Mouse (Mus musculus) hindbrain, postnatal 0 days (tissue): ENCODE measurements around the gene Pcdh7. TPM values are rescaled to one million over a fixed set of nuclear protein-coding genes. Genes with fewer than 3 reads are reported as not detected.

Source experiments
- ATAC-seq: fragments of 200-750 bp; cut with Nextera tagmentation; 2 replicates; pipeline ENCODE4 v1.8.0; 2017; ENCODE audit warnings: mild to moderate bottlenecking, moderate TSS enrichment, moderate library complexity
- DNase-seq: peaks from one replicate; pipeline ENCODE4 v3.0.0-alpha.2; 2015; ENCODE audit warnings: low spot score
- H3K27ac ChIP-seq: fragments of 300-500 bp; sonication (generic); 2 replicates; pipeline ENCODE4 v1.5.1; 2014; ENCODE audit warnings: mild to moderate bottlenecking
- H3K27me3 ChIP-seq: fragments of 300-500 bp; sonication (generic); 2 replicates; pipeline ENCODE4 v1.6.1; 2014; ENCODE audit warnings: low read length, mixed read lengths; ENCODE audit not compliant: insufficient read depth
- H3K36me3 ChIP-seq: fragments of 300-500 bp; sonication (generic); 2 replicates; pipeline ENCODE4 v1.6.1; 2014; ENCODE audit warnings: low read length, mixed read lengths; ENCODE audit not compliant: insufficient read depth
- H3K4me1 ChIP-seq: fragments of 300-500 bp; sonication (generic); 2 replicates; pipeline ENCODE4 v1.6.1; 2014; ENCODE audit warnings: antibody characterized with exemption, low read length, mixed read lengths; ENCODE audit not compliant: insufficient read depth
- H3K4me2 ChIP-seq: fragments of 300-500 bp; sonication (generic); 2 replicates; pipeline ENCODE4 v1.6.1; 2014; ENCODE audit warnings: low read depth, mild to moderate bottlenecking, low read length, moderate library complexity, mixed read lengths
- H3K4me3 ChIP-seq: fragments of 300-500 bp; sonication (generic); 2 replicates; pipeline ENCODE4 v1.5.1; 2014; ENCODE audit warnings: low read length
- H3K9ac ChIP-seq: fragments of 300-500 bp; sonication (generic); replicated peaks from 2 replicates; pipeline ENCODE4 v1.6.1; 2014; ENCODE audit warnings: mild to moderate bottlenecking, low read length, moderate library complexity, mixed read lengths
- H3K9me3 ChIP-seq: fragments of 300-500 bp; sonication (generic); 2 replicates; pipeline ENCODE4 v1.6.1; 2016; ENCODE audit warnings: low read length, mixed read lengths
- CTCF ChIP-seq: IDR thresholded peaks from 2 replicates; pipeline ENCODE4 v1.5.1; 2016; ENCODE audit warnings: antibody characterized with exemption, control low read depth, low read depth
- WGBS: fragments of 180-500 bp; shearing (Covaris S2); extraction: QIAGEN DNeasy Blood & Tissue Kit; methylation state at CpG from one replicate; pipeline ENCODE4 v1.1.7; 2014; 5-methylcytosine and 5-hydroxymethylcytosine counted together
- polyA plus RNA-seq: library from polyadenylated mRNA; unstranded; fragments of >200 nt; fragmentation: Nextera tagmentation; extraction: Ambion mirVana; gene quantifications from 2 replicates; pipeline ENCODE4 v1.2.1, GENCODE M21; 2015
- total RNA-seq: library from RNA; depleted of rRNA; stranded (reverse); fragments of >200 nt; gene quantifications from 2 replicates; pipeline ENCODE4 v1.2.3, GENCODE M21; 2014

Gene Pcdh7
- total and polyA plus RNA-seq, 2 experiments from 2014 or later = 26.1 to 152 TPM

DNA sequence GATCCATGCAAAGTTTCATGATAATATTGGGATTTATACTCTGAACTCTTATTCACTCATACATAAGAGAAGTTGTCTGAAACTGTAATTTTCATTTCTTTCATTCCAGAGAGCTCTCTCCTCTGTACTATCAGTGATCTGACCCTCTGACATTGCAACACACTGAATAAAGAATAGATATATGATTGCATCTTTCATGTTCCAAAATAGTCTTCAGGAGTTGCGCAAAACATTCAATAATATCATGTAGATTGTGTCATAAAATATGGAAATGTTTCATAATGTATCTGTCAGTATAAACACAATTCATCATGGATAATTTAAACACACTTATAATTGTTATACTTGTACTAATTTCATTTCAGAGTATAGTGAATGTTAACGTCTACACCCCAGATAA, 216.9 kb downstream of the Pcdh7 start:
- TF ChIP-seq CTCF = no peak
- no peak overlapping the region for H3K27ac ChIP-seq
- DNase-seq (no peak), ATAC-seq (no peak)
- H3K36me3 ChIP-seq = no peaks in the 10 kb centered on the region
- no peak overlapping the region for H3K4me3 ChIP-seq
- no peak overlapping the region for H3K9ac ChIP-seq
- no peaks in the 10 kb centered on the region for H3K27me3 ChIP-seq
- WGBS = 95% methylated on average over 2 of the region's 2 CpGs
- H3K9me3 ChIP-seq = no peaks in the 10 kb centered on the region
- no peak overlapping the region for H3K4me2 ChIP-seq
- no peaks in the 10 kb centered on the region for H3K4me1 ChIP-seq

DNA sequence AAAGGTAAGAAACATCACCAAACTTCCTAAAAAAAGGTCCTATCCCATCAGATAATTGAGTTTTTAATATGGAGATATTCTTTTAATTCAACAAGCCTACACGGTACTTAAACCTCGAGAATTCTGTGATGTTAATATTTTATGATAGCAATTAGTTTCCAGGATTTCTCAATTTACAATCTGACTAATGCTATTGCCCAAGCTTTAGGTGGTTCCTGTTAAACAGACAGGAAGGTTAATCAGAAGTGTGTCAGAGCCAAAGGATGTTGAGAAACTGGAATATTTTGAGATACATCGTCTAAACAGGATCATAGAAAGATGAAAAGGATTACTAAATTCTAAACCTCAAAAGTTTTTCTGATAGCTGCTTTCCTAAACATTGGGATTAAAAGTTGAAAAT, 222.7 kb downstream of the Pcdh7 start:
- no peaks in the 10 kb centered on the region for H3K4me1 ChIP-seq
- ATAC-seq (no peak), DNase-seq (no peak)
- H3K9ac ChIP-seq = no peak overlapping the region
- no peak for TF ChIP-seq CTCF
- H3K4me3 ChIP-seq = no peak overlapping the region
- 83% methylated on average over 3 of the region's 3 CpGs for WGBS
- no peak overlapping the region for H3K27ac ChIP-seq
- H3K9me3 ChIP-seq = no peaks in the 10 kb centered on the region
- no peaks in the 10 kb centered on the region for H3K36me3 ChIP-seq
- H3K4me2 ChIP-seq = no peak overlapping the region
- H3K27me3 ChIP-seq = no peaks in the 10 kb centered on the region

DNA sequence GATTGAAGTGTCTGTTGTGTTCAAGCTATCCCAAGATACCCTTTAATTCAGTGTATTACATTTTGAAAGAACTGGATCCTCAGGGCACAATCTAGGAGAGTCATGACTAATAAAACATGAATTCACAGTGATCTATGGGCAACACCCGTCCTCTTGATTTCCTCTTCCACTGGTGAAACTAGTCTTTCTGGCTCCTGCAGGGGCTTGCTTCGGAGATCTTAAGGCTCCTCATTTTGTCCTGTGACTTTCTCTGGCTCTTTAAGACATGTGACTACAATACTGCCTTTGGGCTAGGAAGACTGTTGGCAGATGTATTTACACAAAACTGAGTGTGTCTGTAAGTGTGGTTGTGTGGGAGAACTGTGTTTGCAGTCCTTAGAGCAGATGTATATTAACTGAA, 225.4 kb downstream of the Pcdh7 start:
- H3K4me1 ChIP-seq = no peaks in the 10 kb centered on the region
- no peaks in the 10 kb centered on the region for H3K9me3 ChIP-seq
- no peak for TF ChIP-seq CTCF
- H3K27me3 ChIP-seq = no peaks in the 10 kb centered on the region
- H3K27ac ChIP-seq = no peak overlapping the region
- no peak overlapping the region for H3K9ac ChIP-seq
- DNase-seq = no peak
- H3K4me2 ChIP-seq = no peak overlapping the region
- no peak overlapping the region for H3K4me3 ChIP-seq
- 88% methylated on average over 2 of the region's 2 CpGs for WGBS
- no peak for ATAC-seq
- H3K36me3 ChIP-seq = no peaks in the 10 kb centered on the region

DNA sequence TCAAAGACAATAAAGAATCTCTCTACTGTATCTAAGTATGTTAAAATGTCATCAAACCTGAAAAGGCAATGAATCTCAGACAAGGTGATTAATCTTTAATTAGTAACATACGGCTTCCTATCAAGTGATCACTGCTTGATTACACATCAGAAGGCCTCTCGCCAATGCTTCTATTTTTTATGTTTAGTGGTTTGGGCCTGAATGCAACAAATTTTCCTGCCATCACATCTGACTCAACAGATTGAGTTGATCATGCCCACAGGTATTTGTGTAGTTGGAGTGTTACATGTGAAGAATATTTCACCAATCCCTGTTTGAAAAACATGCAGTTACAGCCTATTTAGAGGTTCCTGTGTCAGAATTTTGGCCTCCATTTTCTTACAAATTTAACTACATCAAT, 225.8 kb downstream of the Pcdh7 start:
- ATAC-seq = no peak
- H3K4me3 ChIP-seq = no peak overlapping the region
- no peak for TF ChIP-seq CTCF

DNA sequence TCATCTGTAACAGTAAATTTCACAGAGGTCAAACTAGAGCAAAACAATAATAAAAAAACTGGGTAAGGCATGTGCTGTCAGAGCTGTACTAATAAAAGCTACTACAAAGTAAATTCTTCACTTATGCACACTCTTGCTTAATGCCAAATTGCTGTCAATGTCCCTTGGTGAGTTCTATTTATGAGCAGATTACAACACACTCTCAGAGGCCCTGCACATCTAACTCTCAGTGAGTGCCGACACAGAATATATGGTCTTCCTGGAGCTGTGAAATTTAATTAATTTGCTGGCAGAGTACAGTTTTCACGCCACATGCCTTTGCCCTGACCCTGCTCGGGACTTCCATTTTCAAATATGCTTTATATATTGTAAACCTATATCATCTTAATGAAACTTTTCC, 227.7 kb downstream of the Pcdh7 start:
- Histone ChIP-seq H3K9me3 (no peaks in the 10 kb centered on the region), H3K9ac (no peak overlapping the region), H3K4me3 (no peak overlapping the region), H3K27me3 (no peaks in the 10 kb centered on the region), H3K4me2 (no peak overlapping the region), H3K27ac (no peak overlapping the region), H3K36me3 (no peaks in the 10 kb centered on the region), H3K4me1 (no peaks in the 10 kb centered on the region)
- no peak; the same call in 1 of the 2 replicates for ATAC-seq
- WGBS = 33% methylated on average over 3 of the region's 3 CpGs
- no peak for TF ChIP-seq CTCF
- DNase-seq = peak; percentile 27

More for the DNA sequence above, 225.8 kb downstream of the Pcdh7 start:
- Histone ChIP-seq H3K27me3 (no peaks in the 10 kb centered on the region), H3K9ac (no peak overlapping the region), H3K36me3 (no peaks in the 10 kb centered on the region), H3K4me1 (no peaks in the 10 kb centered on the region), H3K9me3 (no peaks in the 10 kb centered on the region), H3K4me2 (no peak overlapping the region), H3K27ac (no peak overlapping the region)
- DNase-seq = no peak
- 71% methylated on average over 2 of the region's 2 CpGs for WGBS

DNA sequence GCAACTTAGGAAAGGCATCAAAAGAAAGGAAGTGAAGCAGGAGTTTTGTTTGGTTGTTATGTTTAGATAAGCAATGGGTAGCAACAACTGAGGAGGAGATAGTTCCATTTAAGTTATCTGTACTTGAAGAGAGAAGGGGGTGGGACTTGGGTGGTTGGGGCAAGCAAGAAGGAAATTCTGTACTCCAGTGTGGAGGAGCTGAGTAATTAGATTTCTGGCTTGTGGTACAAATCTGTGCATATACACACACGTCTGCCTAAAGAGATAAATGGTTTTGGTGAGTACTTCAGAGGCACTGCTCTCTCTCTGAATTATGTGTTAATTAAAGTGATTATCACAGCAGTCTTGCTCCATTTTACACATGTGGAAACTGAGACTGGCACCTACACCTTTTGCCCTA, 241.6 kb downstream of the Pcdh7 start:
- Histone ChIP-seq H3K9ac (no peak overlapping the region), H3K9me3 (no peaks in the 10 kb centered on the region), H3K4me1 (no peaks in the 10 kb centered on the region), H3K4me2 (no peak overlapping the region), H3K27me3 (no peaks in the 10 kb centered on the region), H3K27ac (no peak overlapping the region), H3K4me3 (no peak overlapping the region), H3K36me3 (no peaks in the 10 kb centered on the region)
- no peak for TF ChIP-seq CTCF
- no peak for ATAC-seq
- no peak for DNase-seq
- WGBS = 55% methylated on average over 1 of the region's 1 CpGs

DNA sequence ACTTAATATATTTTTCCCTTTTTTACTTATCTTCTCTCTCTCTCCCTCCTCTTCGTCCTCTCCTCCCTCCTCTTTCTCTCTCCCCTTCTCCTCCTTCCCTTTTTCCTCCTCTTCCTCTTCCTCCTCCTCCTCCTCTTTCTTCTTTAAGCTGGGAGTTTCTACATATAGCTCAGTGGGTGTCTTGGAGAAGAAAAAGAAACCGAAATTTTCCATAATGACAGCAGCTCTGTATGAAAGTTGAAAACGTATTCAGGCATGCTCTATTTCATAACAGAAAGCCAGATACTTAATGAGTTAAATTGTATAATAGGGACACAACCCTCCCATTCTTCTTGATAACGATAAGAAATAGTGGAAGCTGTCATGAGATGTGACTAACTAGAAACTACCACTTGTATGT, 246.0 kb downstream of the Pcdh7 start:
- no peak for TF ChIP-seq CTCF
- Histone ChIP-seq H3K9me3 (no peaks in the 10 kb centered on the region), H3K4me1 (no peaks in the 10 kb centered on the region), H3K9ac (no peak overlapping the region), H3K27ac (no peak overlapping the region), H3K36me3 (no peaks in the 10 kb centered on the region), H3K27me3 (no peaks in the 10 kb centered on the region), H3K4me2 (no peak overlapping the region), H3K4me3 (no peak overlapping the region)
- 68% methylated on average over 4 of the region's 4 CpGs for WGBS
- ATAC-seq = no peak
- DNase-seq = no peak
